Mouse (Mus musculus): ENCODE data around the gene Chid1. TPM values are rescaled to one million over a fixed set of nuclear protein-coding genes. Genes with fewer than 3 reads are reported as not detected.
"Not testable (repeated sequence)": the region's sequence is repeated elsewhere in the genome, so short reads cannot be mapped to it uniquely, and the experiment has no call there.

Gene Chid1
- polyA plus RNA-seq, 1 experiment from 2014 or later = 35.0 TPM

DNA sequence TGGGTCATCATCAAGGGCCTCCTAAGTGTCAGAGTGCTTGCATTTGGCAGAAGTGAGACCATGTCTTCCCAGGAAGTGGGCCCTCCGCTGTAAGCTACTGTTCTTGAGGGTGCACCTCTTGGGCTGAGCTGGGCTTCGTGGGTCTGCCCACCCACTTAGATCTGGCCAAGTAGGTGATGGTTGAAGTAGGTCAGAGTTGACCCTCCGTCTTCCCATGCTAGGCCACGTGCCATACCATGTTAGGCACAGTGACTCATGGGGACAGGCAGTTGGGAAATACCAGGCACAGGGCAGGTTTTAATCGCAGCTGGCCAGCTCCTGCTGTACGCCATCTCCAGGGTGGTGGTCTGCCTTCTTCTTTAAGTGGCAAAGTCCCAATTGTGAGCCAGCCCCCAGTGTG lies 82.9 kb downstream of the Chid1 start:
- Histone ChIP-seq H3K4me1 (ENCODE audit: control insufficient read depth, insufficient read depth, low read length) (peaks cover 24% of the 10 kb centered on the region; the same call in 1 of the 2 replicates), H3K9me3 (replicated peaks; ENCODE audit: control insufficient read depth, low read length) (no peaks in the 10 kb centered on the region), H3K9ac (ENCODE audit: low read depth, low read length) (no peak overlapping the region), H3K4me3 (ENCODE audit: low read depth, low read length) (0 out of 2 replicates have a peak overlapping the region, but pooled peaks have one; percentile 58), H3K27me3 (ENCODE audit: control insufficient read depth, insufficient read depth, low read length) (peaks cover 15% of the 10 kb centered on the region), H3K36me3 (ENCODE audit: control insufficient read depth, insufficient read depth, low read length) (peaks cover 11% of the 10 kb centered on the region), H3K27ac (ENCODE audit: low read depth, low read length) (no peak overlapping the region), H3K4me2 (peak overlapping the region; percentile 84; the same call in 1 of the 2 replicates)
- ATAC-seq (replicated peaks; ENCODE audit: insufficient number of reproducible peaks, low FRiP score, low TSS enrichment) = no peak
- 84% methylated on average over 6 of the region's 6 CpGs for WGBS (ENCODE audit: insufficient replicate concordance)

DNA sequence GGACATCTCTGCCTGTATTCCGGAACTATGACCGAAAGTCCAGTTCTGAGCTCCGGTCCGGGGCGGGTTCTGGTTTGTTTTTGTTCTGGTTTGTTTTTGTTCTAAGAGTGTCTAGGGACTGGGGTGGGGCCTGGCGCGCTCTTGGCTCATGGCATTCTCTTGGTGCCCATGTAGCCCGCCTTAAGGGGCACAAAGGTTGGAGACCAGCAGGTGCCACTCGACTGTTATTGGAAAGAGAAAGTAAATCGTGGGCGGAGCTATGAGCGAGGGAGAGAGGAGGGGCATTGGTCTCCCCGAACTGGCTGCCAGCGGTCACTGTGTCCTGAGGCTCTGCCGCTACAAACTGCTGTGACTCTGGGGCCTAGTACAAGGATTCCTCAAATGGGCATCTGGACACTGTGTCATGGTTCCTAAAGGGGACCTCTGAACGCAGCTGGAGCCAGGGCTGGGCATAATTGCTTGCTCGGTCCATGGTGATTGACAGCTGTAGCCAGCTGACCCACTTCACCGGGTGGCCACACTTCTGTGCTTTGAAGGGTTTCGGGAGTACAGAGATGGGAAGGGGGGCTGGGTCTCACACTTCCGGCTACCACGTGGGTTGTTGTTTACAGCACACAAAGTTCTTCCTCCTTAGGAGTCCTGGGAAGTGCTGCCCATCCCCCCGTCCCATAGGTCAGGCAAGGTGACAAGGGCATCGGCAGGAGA lies 83.9 kb downstream of the Chid1 start:
- Histone ChIP-seq H3K27me3 (ENCODE audit: control insufficient read depth, insufficient read depth, low read length) (peaks cover 6% of the 10 kb centered on the region), H3K4me3 (ENCODE audit: low read depth, low read length) (peak overlapping the region; percentile 58), H3K4me2 (peak overlapping the region; percentile 84), H3K36me3 (ENCODE audit: control insufficient read depth, insufficient read depth, low read length) (peaks cover 16% of the 10 kb centered on the region), H3K9me3 (replicated peaks; ENCODE audit: control insufficient read depth, low read length) (no peaks in the 10 kb centered on the region), H3K27ac (ENCODE audit: low read depth, low read length) (peak overlapping the region; percentile 73), H3K9ac (ENCODE audit: low read depth, low read length) (peak overlapping the region; percentile 65), H3K4me1 (ENCODE audit: control insufficient read depth, insufficient read depth, low read length) (peaks cover 15% of the 10 kb centered on the region; the same call in 1 of the 2 replicates)
- ATAC-seq (replicated peaks; ENCODE audit: insufficient number of reproducible peaks, low FRiP score, low TSS enrichment) = peak; percentile 43
- WGBS (ENCODE audit: insufficient replicate concordance) = 2% methylated on average over 23 of the region's 23 CpGs

DNA sequence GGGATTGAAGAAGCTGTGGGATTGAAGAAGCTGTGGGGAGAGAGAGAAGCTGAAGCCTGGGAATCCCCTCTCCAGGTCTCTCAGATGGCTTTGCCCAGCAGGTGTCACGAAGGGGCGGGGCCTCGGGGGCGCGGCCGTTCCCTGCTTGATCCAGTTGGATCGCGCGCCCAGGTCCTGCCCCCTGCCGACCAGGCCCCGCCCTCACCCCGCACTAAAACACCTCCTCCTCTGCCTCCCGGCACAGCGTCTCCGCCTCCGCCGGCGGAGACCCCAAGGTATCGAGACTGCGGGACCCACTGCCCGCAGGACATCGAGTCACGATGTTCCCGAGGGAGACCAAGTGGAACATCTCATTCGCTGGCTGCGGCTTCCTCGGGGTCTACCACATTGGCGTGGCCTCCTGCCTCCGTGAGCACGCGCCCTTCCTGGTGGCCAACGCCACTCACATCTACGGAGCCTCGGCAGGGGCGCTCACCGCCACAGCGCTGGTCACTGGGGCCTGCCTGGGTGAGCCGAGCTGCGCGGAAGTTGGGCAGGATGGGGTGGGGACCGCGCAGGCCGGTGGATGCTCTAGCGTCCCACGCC lies 84.6 kb downstream of the Chid1 start, which contains the start of gene Pnpla2:
Gene Pnpla2 (plus strand): TSS at position 232 of the 585 bp plus-strand sequence.
- H3K27me3 ChIP-seq (ENCODE audit: control insufficient read depth, insufficient read depth, low read length) = 0 out of 2 replicates have a peak, but pooled peaks cover 2% of the 10 kb centered on the region
- under 1% methylated on average over 43 of the region's 45 CpGs for WGBS (ENCODE audit: insufficient replicate concordance)
- H3K4me2 ChIP-seq = peak within 1 kb of the TSS; percentile 84
- peak within 1 kb of the TSS; percentile 58 for H3K4me3 ChIP-seq (ENCODE audit: low read depth, low read length)
- H3K9ac ChIP-seq (ENCODE audit: low read depth, low read length) = peak within 1 kb of the TSS; percentile 65
- peak within 1 kb of the TSS; percentile 73 for H3K27ac ChIP-seq (ENCODE audit: low read depth, low read length)
- no peaks in the 10 kb centered on the region for H3K9me3 ChIP-seq (replicated peaks; ENCODE audit: control insufficient read depth, low read length)
- H3K4me1 ChIP-seq (ENCODE audit: control insufficient read depth, insufficient read depth, low read length) = peaks cover 14% of the 10 kb centered on the region; the same call in 1 of the 2 replicates
- H3K36me3 ChIP-seq (ENCODE audit: control insufficient read depth, insufficient read depth, low read length) = peaks cover 19% of the 10 kb centered on the region
- peak; percentile 83 for ATAC-seq (replicated peaks; ENCODE audit: insufficient number of reproducible peaks, low FRiP score, low TSS enrichment)

GRCm38 (mm10) chr7:141453636-141454035 lies 86.0 kb downstream of the Chid1 start:
- peaks cover 18% of the 10 kb centered on the region for H3K36me3 ChIP-seq (ENCODE audit: control insufficient read depth, insufficient read depth, low read length)
- no peak overlapping the region for H3K4me2 ChIP-seq
- WGBS (ENCODE audit: insufficient replicate concordance) = 75% methylated on average over 2 of the region's 2 CpGs

DNA sequence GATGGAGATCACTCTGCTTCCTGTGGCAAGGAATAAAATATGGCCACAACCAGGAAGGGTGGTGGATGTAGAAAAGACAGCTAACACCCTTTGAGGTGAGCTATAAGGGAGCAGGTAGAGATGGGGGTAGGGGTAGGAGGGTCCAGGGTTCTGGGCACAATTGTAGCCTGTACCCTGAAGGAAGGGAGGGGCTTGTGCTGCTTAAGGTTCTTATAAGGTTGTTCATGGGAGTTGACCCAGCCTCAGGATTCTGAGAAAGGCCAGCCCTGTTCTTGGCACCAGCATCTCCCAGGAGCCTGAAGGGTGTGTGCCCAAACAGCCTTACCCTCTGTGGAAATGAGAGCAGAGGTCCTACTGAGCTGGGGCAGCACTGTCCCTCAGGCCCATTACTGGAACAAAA lies 87.7 kb downstream of the Chid1 start:
- peaks cover 20% of the 10 kb centered on the region for H3K36me3 ChIP-seq (ENCODE audit: control insufficient read depth, insufficient read depth, low read length)
- no peak overlapping the region for H3K9ac ChIP-seq (ENCODE audit: low read depth, low read length)
- ATAC-seq (replicated peaks; ENCODE audit: insufficient number of reproducible peaks, low FRiP score, low TSS enrichment) = no peak
- H3K4me3 ChIP-seq (ENCODE audit: low read depth, low read length) = no peak overlapping the region
- peaks cover 22% of the 10 kb centered on the region for H3K4me1 ChIP-seq (ENCODE audit: control insufficient read depth, insufficient read depth, low read length)
- H3K4me2 ChIP-seq = no peak overlapping the region
- no peak overlapping the region for H3K27ac ChIP-seq (ENCODE audit: low read depth, low read length)
- no peaks in the 10 kb centered on the region for H3K27me3 ChIP-seq (ENCODE audit: control insufficient read depth, insufficient read depth, low read length)
- H3K9me3 ChIP-seq (replicated peaks; ENCODE audit: control insufficient read depth, low read length) = no peaks in the 10 kb centered on the region

More at GRCm38 (mm10) chr7:141453636-141454035, 86.0 kb downstream of the Chid1 start:
- H3K9ac ChIP-seq (ENCODE audit: low read depth, low read length) = no peak overlapping the region
- no peak for ATAC-seq (replicated peaks; ENCODE audit: insufficient number of reproducible peaks, low FRiP score, low TSS enrichment)
- no peaks in the 10 kb centered on the region for H3K27me3 ChIP-seq (ENCODE audit: control insufficient read depth, insufficient read depth, low read length)
- H3K4me3 ChIP-seq (ENCODE audit: low read depth, low read length) = no peak overlapping the region
- H3K9me3 ChIP-seq (replicated peaks; ENCODE audit: control insufficient read depth, low read length) = no peaks in the 10 kb centered on the region
- no peak overlapping the region for H3K27ac ChIP-seq (ENCODE audit: low read depth, low read length)
- peaks cover 16% of the 10 kb centered on the region for H3K4me1 ChIP-seq (ENCODE audit: control insufficient read depth, insufficient read depth, low read length)

GRCm38 (mm10) chr7:141447110-141447991 lies 92.3 kb downstream of the Chid1 start, which contains the start of gene Rplp2:
Gene Rplp2, plus strand, starts transcription at chr7:141447370.
- ATAC-seq (replicated peaks; ENCODE audit: insufficient number of reproducible peaks, low FRiP score, low TSS enrichment) = peak; percentile 86
- WGBS (ENCODE audit: insufficient replicate concordance) = 0% methylated on average over 63 of the region's 63 CpGs
- no peaks in the 10 kb centered on the region for H3K27me3 ChIP-seq (ENCODE audit: control insufficient read depth, insufficient read depth, low read length)
- peaks cover 20% of the 10 kb centered on the region for H3K36me3 ChIP-seq (ENCODE audit: control insufficient read depth, insufficient read depth, low read length)
- peaks cover 23% of the 10 kb centered on the region for H3K4me1 ChIP-seq (ENCODE audit: control insufficient read depth, insufficient read depth, low read length)
- H3K4me2 ChIP-seq = peak within 1 kb of the TSS; percentile 80
- H3K9ac ChIP-seq (ENCODE audit: low read depth, low read length) = peak within 1 kb of the TSS; percentile 88
- H3K9me3 ChIP-seq (replicated peaks; ENCODE audit: control insufficient read depth, low read length) = no peaks in the 10 kb centered on the region
- peak within 1 kb of the TSS; percentile 83 for H3K4me3 ChIP-seq (ENCODE audit: low read depth, low read length)
- H3K27ac ChIP-seq (ENCODE audit: low read depth, low read length) = peak within 1 kb of the TSS; percentile 52

GRCm38 (mm10) chr7:141446374-141446773 lies 93.3 kb downstream of the Chid1 start:
- not testable (repeated sequence) for ATAC-seq (replicated peaks; ENCODE audit: insufficient number of reproducible peaks, low FRiP score, low TSS enrichment); H3K9me3 ChIP-seq (replicated peaks; ENCODE audit: control insufficient read depth, low read length); H3K27ac ChIP-seq (ENCODE audit: low read depth, low read length); H3K27me3 ChIP-seq (ENCODE audit: control insufficient read depth, insufficient read depth, low read length); H3K9ac ChIP-seq (ENCODE audit: low read depth, low read length)
- Histone ChIP-seq H3K36me3 (ENCODE audit: control insufficient read depth, insufficient read depth, low read length) (peaks cover 13% of the 10 kb centered on the region), H3K4me3 (ENCODE audit: low read depth, low read length) (peak overlapping the region; percentile 83), H3K4me2 (peak overlapping the region; percentile 80), H3K4me1 (ENCODE audit: control insufficient read depth, insufficient read depth, low read length) (peaks cover 26% of the 10 kb centered on the region)
- 67% methylated on average over 3 of the region's 3 CpGs for WGBS (ENCODE audit: insufficient replicate concordance)

GRCm38 (mm10) chr7:141443828-141444237 lies 95.8 kb downstream of the Chid1 start, which contains the start of gene Pidd1:
Gene Pidd1, minus strand, starts transcription at chr7:141444025.
- H3K4me2 ChIP-seq = peak within 1 kb of the TSS; percentile 99
- no peaks in the 10 kb centered on the region for H3K9me3 ChIP-seq (replicated peaks; ENCODE audit: control insufficient read depth, low read length)
- peak within 1 kb of the TSS; percentile 77 for H3K9ac ChIP-seq (ENCODE audit: low read depth, low read length)
- H3K27me3 ChIP-seq (ENCODE audit: control insufficient read depth, insufficient read depth, low read length) = no peaks in the 10 kb centered on the region
- H3K4me1 ChIP-seq (ENCODE audit: control insufficient read depth, insufficient read depth, low read length) = peaks cover 33% of the 10 kb centered on the region
- peaks cover 9% of the 10 kb centered on the region; the same call in 1 of the 2 replicates for H3K36me3 ChIP-seq (ENCODE audit: control insufficient read depth, insufficient read depth, low read length)
- WGBS (ENCODE audit: insufficient replicate concordance) = under 1% methylated on average over 25 of the region's 25 CpGs
- H3K27ac ChIP-seq (ENCODE audit: low read depth, low read length) = peak within 1 kb of the TSS; percentile 47; the same call in 1 of the 2 replicates
- H3K4me3 ChIP-seq (ENCODE audit: low read depth, low read length) = peak within 1 kb of the TSS; percentile 48
- peak; percentile 44; the same call in 1 of the 2 replicates for ATAC-seq (replicated peaks; ENCODE audit: insufficient number of reproducible peaks, low FRiP score, low TSS enrichment)
